Mouse (Mus musculus) stomach, postnatal 0 days (tissue): Measurements from ENCODE around the gene P4htm. TPM values are rescaled to one million over a fixed set of nuclear protein-coding genes. Genes with fewer than 3 reads are reported as not detected.

ENCODE experiments used
- ATAC-seq: fragments of 200-750 bp; cut with Nextera tagmentation; 2 replicates; pipeline ENCODE4 v1.8.0; 2017; ENCODE audit not compliant: low FRiP score, low TSS enrichment
- DNase-seq: peaks from one replicate; pipeline ENCODE4 v3.0.0-alpha.2; 2016; ENCODE audit warnings: low spot score
- H3K27ac ChIP-seq: fragments of 300-500 bp; sonication (generic); replicated peaks from 2 replicates; pipeline ENCODE4 v1.5.1; 2014; ENCODE audit warnings: mild to moderate bottlenecking, control low read depth
- H3K27me3 ChIP-seq: fragments of 300-500 bp; sonication (generic); 2 replicates; pipeline ENCODE4 v1.6.1; 2014; ENCODE audit warnings: low read length; ENCODE audit not compliant: control insufficient read depth, insufficient read depth
- H3K36me3 ChIP-seq: fragments of 300-500 bp; sonication (generic); 2 replicates; pipeline ENCODE4 v1.6.1; 2014; ENCODE audit warnings: low read length, mixed read lengths; ENCODE audit not compliant: control insufficient read depth, insufficient read depth
- H3K4me1 ChIP-seq: fragments of 300-500 bp; sonication (generic); replicated peaks from 2 replicates; pipeline ENCODE4 v1.6.1; 2014; ENCODE audit warnings: antibody characterized with exemption; ENCODE audit not compliant: control insufficient read depth, insufficient read depth
- H3K4me2 ChIP-seq: fragments of 300-500 bp; sonication (generic); replicated peaks from 2 replicates; pipeline ENCODE4 v1.6.1; 2014; ENCODE audit warnings: low read depth, mild to moderate bottlenecking, control low read depth, moderate library complexity
- H3K4me3 ChIP-seq: fragments of 300-500 bp; sonication (generic); 2 replicates; pipeline ENCODE4 v1.5.1; 2014; ENCODE audit warnings: low read depth, low read length, control low read depth
- H3K9ac ChIP-seq: fragments of 300-500 bp; sonication (generic); 2 replicates; pipeline ENCODE4 v1.6.1; 2014; ENCODE audit warnings: mild to moderate bottlenecking, low read length, control low read depth, mixed read lengths
- H3K9me3 ChIP-seq: fragments of 300-500 bp; sonication (generic); 2 replicates; pipeline ENCODE4 v1.6.1; 2016; ENCODE audit warnings: low read length; ENCODE audit not compliant: control insufficient read depth
- CTCF ChIP-seq: IDR thresholded peaks from 2 replicates; pipeline ENCODE4 v1.5.1; 2016; ENCODE audit warnings: antibody characterized with exemption, low read depth, mild to moderate bottlenecking, moderate library complexity
- EP300 ChIP-seq: optimal IDR thresholded peaks from 2 replicates; pipeline ENCODE3; 2016; ENCODE audit warnings: antibody characterized with exemption
- WGBS: fragments of 180-500 bp; shearing (Covaris S2); extraction: QIAGEN DNeasy Blood & Tissue Kit; methylation state at CpG from one replicate; pipeline ENCODE4 v1.1.7; 2014; 5-methylcytosine and 5-hydroxymethylcytosine counted together
- polyA plus RNA-seq: library from polyadenylated mRNA; unstranded; fragments of >200 nt; fragmentation: Nextera tagmentation; extraction: Ambion mirVana; gene quantifications from 2 replicates; pipeline ENCODE4 v1.2.1, GENCODE M21; 2015

Gene P4htm
- polyA plus RNA-seq, 1 experiment from 2014 or later, result 3.7 TPM

DNA sequence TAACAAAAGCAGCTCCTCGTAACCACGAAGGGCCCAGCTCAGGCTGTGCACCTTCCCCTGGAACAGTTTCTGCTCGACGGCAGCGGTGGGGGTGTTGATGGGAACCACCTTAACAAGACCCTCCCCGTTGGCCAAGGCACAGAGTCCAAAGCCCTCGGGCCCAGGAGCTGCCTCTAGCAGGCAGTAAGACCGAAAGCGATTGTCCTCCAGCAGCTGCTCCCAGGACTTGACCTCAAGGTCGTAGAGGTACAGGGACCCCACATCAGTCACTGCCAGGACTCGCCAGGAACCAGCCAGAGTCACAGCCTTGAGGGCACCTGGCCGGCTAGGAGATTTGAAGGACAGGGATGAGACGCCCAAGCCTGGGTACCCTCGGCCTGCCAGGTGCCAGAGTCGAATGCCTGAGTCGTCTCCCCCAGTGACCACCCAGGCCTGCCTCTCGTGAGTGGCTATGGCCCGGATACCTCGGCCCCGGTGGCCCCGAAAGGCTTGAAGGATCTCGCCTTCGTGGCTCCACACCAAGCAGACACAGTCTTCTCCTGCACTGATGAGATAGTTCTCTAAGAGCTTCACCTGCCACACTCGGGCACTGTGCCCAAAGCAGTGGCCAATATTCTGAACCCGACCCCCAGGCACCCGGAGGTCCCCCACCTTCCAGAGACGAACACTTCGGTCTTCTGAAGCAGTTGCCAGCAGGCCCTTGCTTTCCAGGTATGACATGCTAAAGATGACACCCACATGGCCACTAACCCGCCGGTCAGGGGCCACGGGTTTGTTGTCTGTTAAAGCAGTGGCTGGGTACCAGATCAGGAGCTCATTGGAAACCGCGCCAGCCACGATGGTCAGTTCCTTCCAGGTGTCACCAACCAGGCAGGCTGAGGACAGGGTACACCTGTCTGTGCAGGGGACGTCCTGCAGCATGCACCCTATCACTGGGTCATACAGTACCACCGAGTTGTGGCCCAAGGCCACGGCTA, 21.9 kb downstream of the P4htm start:
- peaks cover 21% of the 10 kb centered on the region for H3K36me3 ChIP-seq
- H3K4me1 ChIP-seq, result 0 out of 2 replicates have a peak, but pooled peaks cover 2% of the 10 kb centered on the region
- ATAC-seq (no peak), DNase-seq (no peak)
- H3K27ac ChIP-seq, result no peak overlapping the region
- no peaks in the 10 kb centered on the region for H3K9me3 ChIP-seq
- 73% methylated on average over 37 of the region's 37 CpGs for WGBS
- no peaks in the 10 kb centered on the region for H3K27me3 ChIP-seq
- no peak for TF ChIP-seq CTCF
- TF ChIP-seq EP300, result no peak
- H3K4me2 ChIP-seq, result no peak overlapping the region
- H3K9ac ChIP-seq, result no peak overlapping the region
- no peak overlapping the region for H3K4me3 ChIP-seq

DNA sequence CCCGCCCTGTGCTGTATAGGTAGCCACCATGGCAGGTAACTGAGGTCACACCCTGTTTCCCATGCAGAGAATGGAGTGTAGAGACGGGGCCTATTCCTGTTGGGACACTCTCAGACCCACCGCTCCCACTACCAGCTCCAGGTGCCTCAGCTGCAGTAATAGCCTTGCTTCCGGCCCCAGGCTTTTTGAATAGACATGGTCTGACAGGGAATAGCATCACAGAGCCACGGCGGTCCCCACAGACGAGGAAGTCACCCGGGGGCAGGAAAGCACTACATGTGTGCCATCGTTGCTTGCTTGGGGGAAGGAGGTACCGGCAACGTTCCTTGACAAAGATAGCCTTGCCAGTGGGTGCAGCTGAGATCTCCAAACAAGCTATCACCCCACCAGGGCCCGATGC, 22.5 kb downstream of the P4htm start:
- no peaks in the 10 kb centered on the region for H3K9me3 ChIP-seq
- TF ChIP-seq EP300 (no peak), CTCF (no peak)
- 93% methylated on average over 12 of the region's 12 CpGs for WGBS
- peaks cover 21% of the 10 kb centered on the region for H3K36me3 ChIP-seq
- no peak overlapping the region for H3K9ac ChIP-seq
- ATAC-seq (no peak), DNase-seq (no peak)
- no peak overlapping the region for H3K4me2 ChIP-seq
- H3K4me3 ChIP-seq, result no peak overlapping the region
- no peaks in the 10 kb centered on the region for H3K27me3 ChIP-seq
- H3K27ac ChIP-seq, result no peak overlapping the region
- H3K4me1 ChIP-seq, result 0 out of 2 replicates have a peak, but pooled peaks cover 2% of the 10 kb centered on the region

DNA sequence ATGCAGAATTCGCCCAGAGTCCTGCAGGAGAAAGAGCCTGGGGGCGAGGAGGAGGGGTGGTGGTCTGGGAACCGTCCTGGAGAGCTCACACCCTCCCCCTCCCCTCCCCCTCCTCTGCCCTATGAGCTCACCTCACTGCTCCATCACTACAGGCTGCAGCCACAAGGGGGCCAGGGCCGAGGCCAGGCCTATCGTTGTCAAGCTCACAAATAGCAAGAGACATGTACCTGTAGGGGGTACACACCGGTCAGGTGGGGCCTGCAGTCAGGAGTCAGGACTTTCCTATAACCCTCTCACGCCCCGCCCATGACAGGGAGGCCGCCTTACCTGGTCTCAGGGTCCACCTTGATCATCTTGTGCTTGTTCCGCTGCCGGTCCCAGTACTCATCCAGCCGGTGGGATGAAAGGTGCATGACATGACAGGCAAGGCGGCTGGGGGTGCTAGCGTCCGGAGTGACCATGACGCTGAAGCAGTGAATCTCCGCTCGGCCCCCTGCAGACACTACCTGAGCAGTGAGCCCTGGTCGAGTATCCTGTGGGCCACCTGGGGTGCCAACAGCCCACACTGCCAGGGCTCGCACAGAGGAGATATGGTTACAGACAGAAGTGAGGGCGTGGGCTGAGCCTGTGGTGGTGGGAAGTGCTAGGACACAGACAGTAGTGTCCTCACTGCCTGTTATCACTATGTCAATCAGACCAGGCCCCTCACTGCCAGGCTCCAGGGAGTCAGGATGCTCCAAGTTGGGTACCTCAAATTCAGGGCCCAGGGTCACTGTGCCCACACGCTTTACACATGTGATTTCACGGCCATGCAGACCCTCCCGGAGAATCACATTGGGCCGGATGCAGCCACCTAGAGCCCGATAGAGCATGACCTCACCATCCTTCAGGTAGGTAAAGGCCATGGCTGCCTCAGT, 23.4 kb downstream of the P4htm start:
- Histone ChIP-seq H3K9me3 (no peaks in the 10 kb centered on the region), H3K4me2 (no peak overlapping the region), H3K4me1 (0 out of 2 replicates have a peak, but pooled peaks cover 2% of the 10 kb centered on the region), H3K27me3 (no peaks in the 10 kb centered on the region), H3K36me3 (peaks cover 21% of the 10 kb centered on the region), H3K27ac (no peak overlapping the region), H3K4me3 (no peak overlapping the region), H3K9ac (no peak overlapping the region)
- TF ChIP-seq CTCF (peak; percentile 80), EP300 (no peak)
- ATAC-seq (0 out of 2 replicates have a peak, but pooled peaks have one; percentile 10), DNase-seq (peak; percentile 85)
- WGBS, result 58% methylated on average over 26 of the region's 26 CpGs

DNA sequence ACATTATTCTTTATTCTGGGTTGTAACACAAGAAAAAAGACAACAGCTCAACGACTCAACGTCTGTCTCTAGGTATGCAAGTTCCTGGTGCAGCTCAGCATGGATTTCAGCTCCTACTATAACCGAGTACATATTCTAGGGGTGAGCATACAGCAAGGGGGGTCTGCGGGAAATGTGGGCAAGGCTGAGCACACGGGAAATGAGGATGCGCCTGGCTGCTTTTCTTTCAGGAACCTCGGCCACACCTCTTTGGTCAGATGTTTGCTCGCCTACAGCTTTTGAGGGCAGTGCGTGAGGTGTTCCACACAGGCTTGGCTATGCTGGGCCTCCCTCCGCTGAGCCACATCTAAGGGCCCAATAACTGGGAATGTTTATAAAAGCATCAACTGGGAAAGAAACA, 25.1 kb downstream of the P4htm start:
- DNase-seq (no peak), ATAC-seq (no peak)
- Histone ChIP-seq H3K9ac (no peak overlapping the region), H3K9me3 (no peaks in the 10 kb centered on the region), H3K27me3 (no peaks in the 10 kb centered on the region), H3K4me1 (peaks cover 3% of the 10 kb centered on the region), H3K27ac (no peak overlapping the region), H3K4me3 (no peak overlapping the region), H3K36me3 (peaks cover 21% of the 10 kb centered on the region), H3K4me2 (no peak overlapping the region)
- 69% methylated on average over 10 of the region's 10 CpGs for WGBS
- TF ChIP-seq CTCF, result no peak
- TF ChIP-seq EP300, result no peak

DNA sequence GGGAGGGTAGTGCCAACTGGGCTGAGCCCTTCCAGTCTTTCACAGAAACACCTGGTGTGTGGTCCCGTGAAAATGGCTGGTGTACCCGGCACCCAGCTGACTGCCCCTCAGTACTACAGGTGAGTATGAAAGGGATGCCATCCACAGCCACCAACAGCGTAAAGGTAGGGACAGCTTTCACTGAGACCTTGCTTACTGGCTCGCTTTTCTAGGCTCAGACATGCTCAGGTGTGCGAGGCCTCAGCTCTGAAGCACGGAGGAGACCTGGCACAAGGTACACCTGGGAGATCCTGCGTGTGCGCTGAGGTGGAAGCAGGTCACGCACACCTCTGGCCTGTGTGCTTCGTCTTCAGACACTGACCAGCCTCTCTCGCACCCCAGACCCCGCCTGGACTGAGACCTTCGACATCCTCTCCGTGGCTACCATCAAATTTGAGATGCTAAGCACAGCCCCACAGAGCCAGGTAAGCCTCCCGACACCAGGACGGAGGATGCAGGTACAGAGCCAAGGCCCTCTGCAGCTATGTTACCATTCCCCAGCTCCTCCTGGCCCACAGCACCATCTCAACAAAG, 26.0 kb downstream of the P4htm start:
- no peak for ATAC-seq
- H3K36me3 ChIP-seq, result peaks cover 21% of the 10 kb centered on the region
- TF ChIP-seq EP300, result no peak
- TF ChIP-seq CTCF, result no peak
- peaks cover 3% of the 10 kb centered on the region for H3K4me1 ChIP-seq
- 92% methylated on average over 16 of the region's 16 CpGs for WGBS
- no peak overlapping the region for H3K27ac ChIP-seq
- H3K27me3 ChIP-seq, result no peaks in the 10 kb centered on the region
- H3K4me3 ChIP-seq, result no peak overlapping the region
- no peak overlapping the region for H3K4me2 ChIP-seq
- H3K9me3 ChIP-seq, result no peaks in the 10 kb centered on the region
- no peak for DNase-seq
- H3K9ac ChIP-seq, result no peak overlapping the region
